24 mouse cellular contexts compared by ENCODE assay signal in genomic region chr4:114791650-114792049, GRCm38 (mm10). TPM values are rescaled to one million over a fixed set of nuclear protein-coding genes. Genes with fewer than 3 reads are reported as not detected.
"Had no signal": no experiment of that assay in that cellular context is flagged by ENCODE, and none has a peak within 500 bp of the region (broad histone marks: within the 10 kb centered on the region; RNA-seq: fewer than 3 reads in every experiment).

No protein-coding gene starts in this region.

- H3K4me1 ChIP-seq: liver, embryonic 15.5 days; neural tube, embryonic 15.5 days had no signal

- H3K36me3 ChIP-seq: liver, embryonic 15.5 days; neural tube, embryonic 15.5 days had no signal

- DNase-seq: kidney, adult 11 months; kidney, postnatal 14 days; layer of hippocampus, adult 9-11 months; layer of hippocampus, postnatal 36 days; lung, postnatal 10 days; midbrain, embryonic 14.5 days; right cerebral cortex, adult 18-20 months; right cerebral cortex, postnatal 25 days; thymus, adult 18-20 months; thymus, postnatal 14 days had no signal

- H3K4me3 ChIP-seq: liver, embryonic 15.5 days; myocyte; neural tube, embryonic 15.5 days had no signal

- H3K27ac ChIP-seq: hindbrain, postnatal 0 days; liver, embryonic 15.5 days; macrophage; neural tube, embryonic 15.5 days had no signal

- ATAC-seq: hindbrain, postnatal 0 days had no signal

- H3K9ac ChIP-seq: liver, embryonic 15.5 days; neural tube, embryonic 15.5 days had no signal

- H3K4me2 ChIP-seq: liver, embryonic 11.5 days; liver, embryonic 15.5 days; neural tube, embryonic 15.5 days had no signal

- H3K9me3 ChIP-seq: liver, embryonic 15.5 days; neural tube, embryonic 15.5 days had no signal

- H3K27me3 ChIP-seq: liver, embryonic 15.5 days had no signal

RNA-seq across cellular contexts. Expression of gene Gm12830, which starts 29.9 kb away (rescaled TPM):
- total RNA-seq: hindbrain, postnatal 0 days; layer of hippocampus, adult 18-20 months; layer of hippocampus, postnatal 36 days; left cerebral cortex, adult 8-10 months; left cerebral cortex, postnatal 36 days; megakaryocyte-erythroid progenitor cell, adult 5-6 weeks had no signal
- polyA plus RNA-seq: hindbrain, postnatal 0 days; intestine, embryonic 14.5 days; limb, embryonic 14.5 days; liver, embryonic 11.5 days; liver, embryonic 15.5 days; macrophage; midbrain, embryonic 14.5 days; myocyte; neural tube, embryonic 11.5 days; neural tube, embryonic 15.5 days; small intestine, adult 2 months had no signal
